Comparison of ENCODE assay signal across 25 mouse cellular contexts in genomic region chr2:140280808-140281207, GRCm38 (mm10).
DNase-seq lines count a peak whose midpoint lies in the region; ATAC-seq and TF ChIP-seq lines count a peak whose summit lies in the region.
"Had no signal": no experiment of that assay in that cellular context is flagged by ENCODE, and none has a peak within 500 bp of the region (broad histone marks: within the 10 kb centered on the region; RNA-seq: fewer than 3 reads in every experiment).

No protein-coding gene starts in this region.

- no peaks in the 10 kb centered on the region for H3K9me3 ChIP-seq in kidney, embryonic 15.5 days (replicated peaks)
- no peaks in the 10 kb centered on the region for H3K9me3 ChIP-seq in CH12.LX (replicated peaks; ENCODE audit: low read length)
- H3K9me3 ChIP-seq in forebrain, embryonic 16.5 days (ENCODE audit: control insufficient read depth, low read length): no peaks in the 10 kb centered on the region
- H3K9me3 ChIP-seq: embryonic facial prominence, embryonic 12.5 days; embryonic facial prominence, embryonic 15.5 days; forebrain, embryonic 13.5 days; hindbrain, embryonic 12.5 days; hindbrain, embryonic 15.5 days had no signal

- no peak for DNase-seq in kidney, adult 18-20 months
- peak; percentile 89 for DNase-seq in CH12.LX (ENCODE audit: extremely low read depth)
- DNase-seq in ES-CJ7 (ENCODE audit: low read depth, low spot score): peak; percentile 19
- DNase-seq in ZHBTc4 (ENCODE audit: low read depth, low spot score): peak; percentile 54
- DNase-seq in retina, postnatal 1 day: no peak
- DNase-seq in adrenal gland, adult (ENCODE audit: inconsistent age in 2 of 2, low spot score in 1 of 2): no peak
- DNase-seq: adrenal gland, adult 2 months; adrenal gland, postnatal 14 days; cerebellum, adult 11 months; cerebellum, adult 2 months; cerebellum, adult 9-11 months; cerebellum, postnatal 25 days; forebrain, postnatal 0 days; gastrocnemius, postnatal 10 days; gastrocnemius, postnatal 36 days; heart, adult 11 months had no signal

- peak; percentile 44; the same call in 1 of the 2 replicates for TF ChIP-seq POLR2A in CH12.LX (IDR thresholded peaks at IDR 0.05; ENCODE audit: low read depth, low read length)

- TF ChIP-seq EP300 in CH12.LX (IDR thresholded peaks at IDR 0.05; ENCODE audit: low read length): no peak

- H3K27ac ChIP-seq in kidney, embryonic 15.5 days: no peak overlapping the region
- H3K27ac ChIP-seq in CH12.LX (ENCODE audit: insufficient read depth, low read depth): no peak overlapping the region
- H3K27ac ChIP-seq in forebrain, embryonic 16.5 days (ENCODE audit: low read length): no peak overlapping the region
- H3K27ac ChIP-seq: embryonic facial prominence, embryonic 12.5 days; embryonic facial prominence, embryonic 15.5 days; forebrain, embryonic 13.5 days; hindbrain, embryonic 12.5 days; hindbrain, embryonic 15.5 days had no signal

- H3K9ac ChIP-seq in kidney, embryonic 15.5 days: no peak overlapping the region
- H3K9ac ChIP-seq in CH12.LX (ENCODE audit: insufficient read depth, low read depth): no peak overlapping the region
- H3K9ac ChIP-seq in forebrain, embryonic 16.5 days (replicated peaks; ENCODE audit: low read depth, low read length): no peak overlapping the region
- H3K9ac ChIP-seq: embryonic facial prominence, embryonic 12.5 days; embryonic facial prominence, embryonic 15.5 days; forebrain, embryonic 13.5 days; forebrain, postnatal 0 days; hindbrain, embryonic 12.5 days; hindbrain, embryonic 15.5 days had no signal

- WGBS in kidney, embryonic 15.5 days: 65% methylated on average over 8 of the region's 8 CpGs
- WGBS in forebrain, embryonic 16.5 days: 67% methylated on average over 8 of the region's 8 CpGs

- H3K27me3 ChIP-seq in kidney, embryonic 15.5 days: no peaks in the 10 kb centered on the region
- H3K27me3 ChIP-seq in CH12.LX (replicated peaks): no peaks in the 10 kb centered on the region
- H3K27me3 ChIP-seq in forebrain, embryonic 16.5 days (replicated peaks; ENCODE audit: control insufficient read depth, insufficient read depth, low read length): no peaks in the 10 kb centered on the region
- H3K27me3 ChIP-seq: embryonic facial prominence, embryonic 12.5 days; embryonic facial prominence, embryonic 15.5 days; forebrain, embryonic 13.5 days; hindbrain, embryonic 12.5 days; hindbrain, embryonic 15.5 days had no signal

- H3K4me3 ChIP-seq in kidney, embryonic 15.5 days (replicated peaks): no peak overlapping the region
- H3K4me3 ChIP-seq in CH12.LX (replicated peaks in 1 of 3; ENCODE audit: low read depth in 2 of 3, low read length in 2 of 3, poor library complexity in 1 of 3): peak overlapping the region in 1 of 3 experiments; percentile 28
- H3K4me3 ChIP-seq in forebrain, embryonic 16.5 days (replicated peaks; ENCODE audit: low read length): no peak overlapping the region
- H3K4me3 ChIP-seq: embryonic facial prominence, embryonic 12.5 days; embryonic facial prominence, embryonic 15.5 days; forebrain, embryonic 13.5 days; hindbrain, embryonic 12.5 days; hindbrain, embryonic 15.5 days had no signal

- no peaks in the 10 kb centered on the region for H3K4me1 ChIP-seq in kidney, embryonic 15.5 days
- peaks cover 5 to 35% of the 10 kb centered on the region in 2 experiments; a peak in 3 of 4 replicates for H3K4me1 ChIP-seq in CH12.LX (ENCODE audit: control insufficient read depth in 1 of 2, insufficient read depth in 2 of 2)
- no peaks in the 10 kb centered on the region for H3K4me1 ChIP-seq in forebrain, embryonic 16.5 days (replicated peaks; ENCODE audit: control insufficient read depth, insufficient read depth, low read length)
- H3K4me1 ChIP-seq: embryonic facial prominence, embryonic 12.5 days; embryonic facial prominence, embryonic 15.5 days; forebrain, embryonic 13.5 days; hindbrain, embryonic 12.5 days; hindbrain, embryonic 15.5 days had no signal

- dilution Hi-C loops in CH12.LX (cut with MboI; ENCODE audit: extremely low pct_ligation_motif_present, extremely low pct_unique_long_range_greater_than_20kb, low sequenced_read_pairs): no loop called here

- 0 out of 2 replicates have a peak, but pooled peaks have one; percentile 9 for ATAC-seq in kidney, embryonic 15.5 days (replicated peaks; ENCODE audit: low FRiP score)
- no peak for ATAC-seq in forebrain, embryonic 16.5 days
- ATAC-seq: CD4-positive, CD25-positive, alpha-beta regulatory T cell, adult 4 months; forebrain, embryonic 13.5 days; forebrain, postnatal 0 days had no signal

- TF ChIP-seq CTCF in CH12.LX (conservative IDR thresholded peaks at IDR 0.05 in 1 of 2, IDR thresholded peaks at IDR 0.05 in 1 of 2; ENCODE audit: low read depth in 2 of 2, low read length in 2 of 2): no peak

- in situ Hi-C loops in CH12.LX (cut with MboI; ENCODE audit: low pct_ligation_motif_present, low pct_unique_long_range_greater_than_20kb, low sequenced_read_pairs): no loop called here

- H3K36me3 ChIP-seq in kidney, embryonic 15.5 days: no peaks in the 10 kb centered on the region
- H3K36me3 ChIP-seq in CH12.LX (replicated peaks in 1 of 2; ENCODE audit: control insufficient read depth in 1 of 2, insufficient read depth in 1 of 2, low read length in 1 of 2): no peaks in the 10 kb centered on the region
- no peaks in the 10 kb centered on the region for H3K36me3 ChIP-seq in forebrain, embryonic 16.5 days (ENCODE audit: control insufficient read depth, insufficient read depth)
- H3K36me3 ChIP-seq: embryonic facial prominence, embryonic 12.5 days; embryonic facial prominence, embryonic 15.5 days; hindbrain, embryonic 12.5 days; hindbrain, embryonic 15.5 days had no signal

- no peaks in the 10 kb centered on the region for H3K79me2 ChIP-seq in CH12.LX (replicated peaks; ENCODE audit: control insufficient read depth, extremely low read depth, insufficient read depth, poor library complexity, severe bottlenecking)

- no peak for TF ChIP-seq RAD21 in CH12.LX (IDR thresholded peaks at IDR 0.05; ENCODE audit: low read depth, low read length)

- no peak overlapping the region for H3K4me2 ChIP-seq in kidney, embryonic 15.5 days
- peak overlapping the region; percentile 80 for H3K4me2 ChIP-seq in CH12.LX (ENCODE audit: insufficient read depth, low read depth, poor library complexity, severe bottlenecking)
- H3K4me2 ChIP-seq in forebrain, embryonic 16.5 days (ENCODE audit: low read length): no peak overlapping the region
- H3K4me2 ChIP-seq: embryonic facial prominence, embryonic 12.5 days; embryonic facial prominence, embryonic 15.5 days; forebrain, embryonic 13.5 days; heart, embryonic 11.5 days; hindbrain, embryonic 12.5 days; hindbrain, embryonic 15.5 days had no signal

TF ChIP-seq in CH12.LX, 34 proteins besides CTCF, POLR2A, EP300 and RAD21:
- TF ChIP-seq CHD1 (IDR thresholded peaks at IDR 0.05; ENCODE audit: low read depth, low read length) (no peak), HCFC1 (IDR thresholded peaks at IDR 0.05; ENCODE audit: low read depth, low read length) (no peak), MYC (IDR thresholded peaks at IDR 0.05; ENCODE audit: low read depth, low read length) (no peak), TCF12 (IDR thresholded peaks at IDR 0.05; ENCODE audit: low read depth, low read length) (peak; percentile 27; the same call in 1 of the 2 replicates), ETS1 (conservative IDR thresholded peaks at IDR 0.05; ENCODE audit: low read depth, low read length) (no peak), MXI1 (IDR thresholded peaks at IDR 0.05; ENCODE audit: low read depth, low read length) (no peak), ZMIZ1 (IDR thresholded peaks at IDR 0.05; ENCODE audit: low read depth, low read length) (no peak), MEF2A (IDR thresholded peaks at IDR 0.05; ENCODE audit: borderline replicate concordance, low read depth, low read length) (no peak), ELF1 (IDR thresholded peaks at IDR 0.05; ENCODE audit: low read depth, low read length) (peak; percentile 67), IRF4 (IDR thresholded peaks at IDR 0.05; ENCODE audit: low read depth, low read length) (no peak), MAX (IDR thresholded peaks at IDR 0.05; ENCODE audit: low read length) (no peak), MAZ (IDR thresholded peaks at IDR 0.05; ENCODE audit: low read depth, low read length) (no peak), PAX5 (IDR thresholded peaks at IDR 0.05; ENCODE audit: low read length) (no peak), USF1 (IDR thresholded peaks at IDR 0.05; ENCODE audit: low read depth, low read length) (no peak), RCOR1 (conservative IDR thresholded peaks at IDR 0.05; ENCODE audit: low read depth, low read length) (no peak), NRF1 (IDR thresholded peaks at IDR 0.05; ENCODE audit: low read depth, low read length) (no peak), JUN (IDR thresholded peaks at IDR 0.05; ENCODE audit: insufficient read depth, low read depth, low read length) (no peak)

Comparison
In these comparisons a context has a peak if more than half of its experiments do, and no peak if none do; other contexts are left out.
1. DNase-seq: peak in CH12.LX (single experiment), ES-CJ7 (single experiment) and ZHBTc4 (single experiment); none in kidney, adult 18-20 months (single experiment), retina, postnatal 1 day (single experiment) and adrenal gland, adult (0 of 2).